Mouse (Mus musculus) hindbrain, embryonic 11.5 days (tissue): ENCODE measurements around the gene Myl7. TPM values are rescaled to one million over a fixed set of nuclear protein-coding genes. Genes with fewer than 3 reads are reported as not detected.

Experiments
- ATAC-seq: fragments of 200-750 bp; cut with Nextera tagmentation; 2 replicates; pipeline ENCODE4 v1.8.0; 2017; ENCODE audit warnings: mild to moderate bottlenecking, moderate TSS enrichment, moderate library complexity; ENCODE audit not compliant: low FRiP score
- DNase-seq: peaks from one replicate; pipeline ENCODE4 v3.0.0-alpha.2; 2015; ENCODE audit warnings: low spot score
- H3K27ac ChIP-seq: fragments of 300-500 bp; sonication (generic); 2 replicates; pipeline ENCODE4 v1.5.1; 2014; ENCODE audit warnings: mild to moderate bottlenecking, low read depth, low read length
- H3K27me3 ChIP-seq: fragments of 300-500 bp; sonication (generic); 2 replicates; pipeline ENCODE4 v1.6.1; 2014; ENCODE audit warnings: mild to moderate bottlenecking, low read length, moderate library complexity, mixed read lengths; ENCODE audit not compliant: control insufficient read depth, insufficient read depth
- H3K36me3 ChIP-seq: fragments of 300-500 bp; sonication (generic); 2 replicates; pipeline ENCODE4 v1.6.1; 2014; ENCODE audit warnings: mild to moderate bottlenecking, low read length, moderate library complexity, mixed read lengths; ENCODE audit not compliant: control insufficient read depth, insufficient read depth
- H3K4me1 ChIP-seq: fragments of 300-500 bp; sonication (generic); replicated peaks from 2 replicates; pipeline ENCODE4 v1.6.1; 2014; ENCODE audit warnings: low read length, mixed read lengths; ENCODE audit not compliant: control insufficient read depth, insufficient read depth
- H3K4me2 ChIP-seq: fragments of 300-500 bp; sonication (generic); replicated peaks from 2 replicates; pipeline ENCODE4 v1.6.1; 2014; ENCODE audit warnings: mild to moderate bottlenecking, low read depth, low read length
- H3K4me3 ChIP-seq: fragments of 300-500 bp; sonication (generic); 2 replicates; pipeline ENCODE4 v1.5.1; 2014; ENCODE audit warnings: low read depth, low read length
- H3K9ac ChIP-seq: fragments of 300-500 bp; sonication (generic); 2 replicates; pipeline ENCODE4 v1.6.1; 2014; ENCODE audit warnings: low read depth, low read length
- H3K9me3 ChIP-seq: fragments of 300-500 bp; sonication (generic); 2 replicates; pipeline ENCODE4 v1.6.1; 2016; ENCODE audit warnings: low read length; ENCODE audit not compliant: control insufficient read depth
- WGBS: fragments of 180-500 bp; shearing (Covaris S2); extraction: QIAGEN DNeasy Blood & Tissue Kit; methylation state at CpG from one replicate; pipeline ENCODE4 v1.1.7; 2014; 5-methylcytosine and 5-hydroxymethylcytosine counted together
- polyA plus RNA-seq: library from polyadenylated mRNA; unstranded; fragments of >200 nt; fragmentation: Nextera tagmentation; extraction: Ambion mirVana; gene quantifications from 2 replicates; pipeline ENCODE4 v1.2.1, GENCODE M21; 2014

The Myl7 gene
- polyA plus RNA-seq, 1 experiment from 2014 or later, result 0.31 TPM

DNA sequence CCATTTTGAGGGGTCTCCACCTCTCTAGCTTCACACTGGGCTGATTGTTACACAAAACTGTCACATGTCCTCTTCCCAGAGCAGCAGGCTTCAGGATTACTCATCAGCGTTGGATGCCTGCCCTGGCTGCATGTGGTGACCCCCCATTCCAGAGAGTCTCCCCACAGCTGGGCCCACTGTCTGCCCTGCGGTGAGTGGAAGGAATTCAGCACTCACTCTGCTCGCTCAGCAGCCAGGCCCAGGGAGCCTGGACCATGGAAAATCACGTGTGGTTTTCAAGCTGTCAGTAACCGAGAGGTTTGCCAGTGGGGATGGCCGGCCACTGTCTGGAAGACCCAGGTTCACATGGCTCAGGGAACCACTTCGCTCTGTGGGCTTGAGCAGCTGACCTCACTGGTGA lies 42.7 kb downstream of the Myl7 start:
- H3K36me3 ChIP-seq, result no peaks in the 10 kb centered on the region
- 33% methylated on average over 7 of the region's 7 CpGs for WGBS
- no peak overlapping the region for H3K4me2 ChIP-seq
- no peak for ATAC-seq
- H3K4me3 ChIP-seq, result no peak overlapping the region
- DNase-seq, result no peak
- H3K4me1 ChIP-seq, result no peaks in the 10 kb centered on the region
- H3K9me3 ChIP-seq, result no peaks in the 10 kb centered on the region
- H3K27me3 ChIP-seq, result peaks cover 1% of the 10 kb centered on the region; the same call in 1 of the 2 replicates
- no peak overlapping the region for H3K9ac ChIP-seq
- peak overlapping the region; percentile 17; the same call in 1 of the 2 replicates for H3K27ac ChIP-seq

DNA sequence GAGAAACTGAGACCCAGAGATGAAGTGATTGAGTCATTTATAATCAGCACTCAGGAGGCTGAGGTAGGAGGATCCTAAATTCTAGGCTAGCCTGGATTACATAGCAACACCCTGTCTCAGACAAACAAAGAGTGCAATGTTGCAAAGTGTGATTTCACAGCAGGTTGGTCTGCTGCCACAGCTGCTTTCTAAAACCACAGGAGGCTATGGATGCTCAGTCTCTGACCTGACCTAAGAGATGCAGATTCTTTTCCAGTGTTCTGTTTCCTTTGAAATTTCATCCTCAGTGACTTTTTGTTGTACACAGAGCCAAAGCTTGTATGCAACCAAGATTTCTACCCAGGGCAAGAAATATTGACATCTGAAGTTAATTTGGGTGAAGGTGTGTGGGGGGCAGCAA lies 43.1 kb downstream of the Myl7 start:
- ATAC-seq, result no peak
- no peaks in the 10 kb centered on the region for H3K27me3 ChIP-seq
- no peaks in the 10 kb centered on the region for H3K9me3 ChIP-seq
- peak overlapping the region; percentile 17; the same call in 1 of the 2 replicates for H3K27ac ChIP-seq
- no peak overlapping the region for H3K4me3 ChIP-seq
- H3K4me1 ChIP-seq, result no peaks in the 10 kb centered on the region
- H3K4me2 ChIP-seq, result no peak overlapping the region
- no peaks in the 10 kb centered on the region for H3K36me3 ChIP-seq
- DNase-seq, result no peak
- no peak overlapping the region for H3K9ac ChIP-seq

DNA sequence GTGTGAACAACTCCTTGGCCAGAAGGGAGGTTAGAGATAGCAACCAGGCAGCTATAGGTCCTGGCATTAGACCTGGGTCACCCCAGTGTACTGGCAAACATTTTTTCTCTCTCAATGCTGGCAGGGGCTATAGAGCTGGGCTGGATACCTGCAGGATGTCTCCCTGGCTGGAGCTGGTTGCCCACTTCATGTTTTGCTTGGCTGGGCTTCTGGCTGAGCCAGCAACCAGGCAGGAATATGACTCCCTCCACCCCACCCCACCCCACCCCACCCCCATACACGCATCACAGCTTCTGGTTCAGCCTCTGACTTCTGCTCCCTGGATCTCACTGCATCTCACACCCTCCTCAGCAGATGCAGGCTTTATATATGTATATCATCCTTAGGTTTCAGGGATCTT lies 46.3 kb downstream of the Myl7 start:
- Histone ChIP-seq H3K4me1 (no peaks in the 10 kb centered on the region), H3K27ac (no peak overlapping the region), H3K4me2 (no peak overlapping the region), H3K27me3 (no peaks in the 10 kb centered on the region), H3K9me3 (no peaks in the 10 kb centered on the region), H3K4me3 (no peak overlapping the region), H3K9ac (no peak overlapping the region), H3K36me3 (no peaks in the 10 kb centered on the region)
- ATAC-seq (no peak), DNase-seq (no peak)
- 70% methylated on average over 1 of the region's 1 CpGs for WGBS

DNA sequence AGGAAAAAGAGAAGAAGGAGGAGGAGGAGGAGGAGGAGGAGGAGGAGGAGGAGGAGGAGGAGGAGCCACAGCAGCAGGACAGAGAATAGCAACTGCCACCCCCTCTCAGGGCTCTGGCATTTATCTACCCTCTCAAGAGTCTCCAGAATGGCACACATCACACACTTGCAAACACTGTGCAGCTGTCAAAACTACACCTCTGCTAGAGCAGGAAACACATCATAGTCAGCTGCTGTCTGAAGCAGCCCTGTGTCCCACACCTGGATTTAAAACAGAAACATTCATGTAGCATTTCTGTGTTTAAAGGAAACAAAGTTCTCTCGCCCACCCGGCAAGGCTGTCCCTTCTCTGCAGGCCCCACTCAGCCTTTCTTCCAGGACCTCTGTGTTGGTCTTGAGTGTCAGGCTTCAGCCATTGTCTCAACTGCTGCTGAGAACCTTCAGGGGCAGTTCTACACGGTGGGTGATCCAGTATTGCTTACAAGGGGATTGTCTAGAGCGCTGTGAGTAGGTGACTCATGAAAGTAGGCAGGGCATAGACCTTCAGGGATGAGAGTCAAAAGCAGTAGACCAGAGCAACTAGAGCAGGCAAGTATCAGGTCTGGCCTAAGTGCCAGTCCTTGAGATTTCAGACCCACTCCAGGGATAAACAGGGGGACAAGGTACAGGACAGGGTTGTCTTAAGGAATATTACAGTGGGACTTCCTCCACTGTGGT lies 47.4 kb downstream of the Myl7 start:
- no peak overlapping the region for H3K9ac ChIP-seq
- no peak overlapping the region for H3K27ac ChIP-seq
- no peaks in the 10 kb centered on the region for H3K27me3 ChIP-seq
- 55% methylated on average over 4 of the region's 4 CpGs for WGBS
- H3K4me3 ChIP-seq, result no peak overlapping the region
- no peak overlapping the region for H3K4me2 ChIP-seq
- H3K4me1 ChIP-seq, result no peaks in the 10 kb centered on the region
- no peaks in the 10 kb centered on the region for H3K36me3 ChIP-seq
- ATAC-seq (no peak), DNase-seq (no peak)
- no peaks in the 10 kb centered on the region for H3K9me3 ChIP-seq

DNA sequence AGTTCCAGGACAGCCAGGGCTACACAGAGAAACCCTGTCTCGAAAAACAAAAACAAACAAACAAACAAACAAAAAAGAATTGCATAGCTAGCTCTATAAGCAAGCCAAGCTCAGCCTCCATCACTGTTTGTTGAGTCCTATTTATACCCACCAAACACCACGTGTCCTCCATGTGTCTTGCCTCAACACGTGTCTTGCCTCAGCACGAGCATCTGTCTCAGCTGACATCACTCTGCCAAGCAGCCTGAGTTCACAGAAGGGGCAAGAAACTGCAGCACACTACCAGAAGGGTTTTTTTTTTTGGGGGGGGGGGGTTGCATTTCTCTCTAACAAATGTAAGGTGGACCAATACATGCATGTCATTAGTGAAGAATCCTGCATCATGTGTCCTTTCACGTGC lies 48.1 kb downstream of the Myl7 start:
- Histone ChIP-seq H3K27ac (no peak overlapping the region), H3K4me2 (no peak overlapping the region), H3K9ac (no peak overlapping the region), H3K4me3 (no peak overlapping the region), H3K27me3 (no peaks in the 10 kb centered on the region), H3K36me3 (no peaks in the 10 kb centered on the region), H3K9me3 (no peaks in the 10 kb centered on the region), H3K4me1 (no peaks in the 10 kb centered on the region)
- WGBS, result 71% methylated on average over 5 of the region's 5 CpGs
- no peak for ATAC-seq
- DNase-seq, result no peak

DNA sequence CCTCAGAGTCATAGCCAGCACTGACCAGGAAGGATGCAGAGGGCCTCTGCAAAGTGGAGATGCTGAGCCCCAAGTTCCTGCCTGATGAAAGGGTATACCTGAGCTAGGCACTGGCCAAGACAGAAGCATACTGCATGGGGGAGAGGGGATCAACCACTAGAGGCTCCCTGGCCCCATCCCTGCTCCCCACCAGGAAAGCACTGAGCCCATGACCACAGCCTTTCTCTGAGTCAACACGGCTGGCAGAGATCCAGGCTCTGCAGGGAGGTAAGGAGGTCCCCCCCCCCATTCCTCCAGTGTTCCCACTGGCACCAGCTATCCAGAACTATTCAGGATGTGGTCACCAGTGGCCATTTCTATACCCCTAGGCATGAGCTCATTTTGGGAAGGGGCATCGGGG lies 49.3 kb downstream of the Myl7 start:
- Histone ChIP-seq H3K36me3 (no peaks in the 10 kb centered on the region), H3K9ac (no peak overlapping the region), H3K4me3 (no peak overlapping the region), H3K4me1 (no peaks in the 10 kb centered on the region), H3K27ac (no peak overlapping the region), H3K27me3 (no peaks in the 10 kb centered on the region), H3K4me2 (no peak overlapping the region), H3K9me3 (no peaks in the 10 kb centered on the region)
- WGBS, result 82% methylated on average over 2 of the region's 2 CpGs
- ATAC-seq (no peak), DNase-seq (no peak)

DNA sequence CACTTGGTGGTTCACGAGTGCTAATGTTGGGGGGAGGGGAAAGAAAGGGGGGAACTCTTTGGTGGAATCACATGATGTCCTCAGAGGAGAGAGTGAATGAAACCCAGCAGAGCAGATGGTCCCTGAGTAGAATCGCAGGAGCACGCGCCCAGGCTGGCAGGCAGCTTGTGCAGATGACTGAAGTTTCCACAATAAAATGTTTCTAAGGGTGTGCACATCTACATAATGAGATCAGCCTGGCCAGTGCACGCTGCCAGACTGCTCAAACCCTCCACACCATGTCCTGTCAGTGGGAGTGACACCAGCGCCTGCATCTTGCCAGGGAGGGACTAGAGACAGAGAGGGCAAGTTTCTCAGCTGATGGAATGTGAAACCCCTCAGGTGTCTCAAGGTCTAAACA lies 49.8 kb downstream of the Myl7 start:
- no peaks in the 10 kb centered on the region for H3K36me3 ChIP-seq
- DNase-seq, result no peak
- H3K27me3 ChIP-seq, result no peaks in the 10 kb centered on the region
- H3K9me3 ChIP-seq, result no peaks in the 10 kb centered on the region
- no peak overlapping the region for H3K4me3 ChIP-seq
- WGBS, result 59% methylated on average over 6 of the region's 6 CpGs
- H3K4me1 ChIP-seq, result no peaks in the 10 kb centered on the region
- H3K4me2 ChIP-seq, result no peak overlapping the region
- H3K9ac ChIP-seq, result no peak overlapping the region
- no peak for ATAC-seq
- no peak overlapping the region for H3K27ac ChIP-seq

DNA sequence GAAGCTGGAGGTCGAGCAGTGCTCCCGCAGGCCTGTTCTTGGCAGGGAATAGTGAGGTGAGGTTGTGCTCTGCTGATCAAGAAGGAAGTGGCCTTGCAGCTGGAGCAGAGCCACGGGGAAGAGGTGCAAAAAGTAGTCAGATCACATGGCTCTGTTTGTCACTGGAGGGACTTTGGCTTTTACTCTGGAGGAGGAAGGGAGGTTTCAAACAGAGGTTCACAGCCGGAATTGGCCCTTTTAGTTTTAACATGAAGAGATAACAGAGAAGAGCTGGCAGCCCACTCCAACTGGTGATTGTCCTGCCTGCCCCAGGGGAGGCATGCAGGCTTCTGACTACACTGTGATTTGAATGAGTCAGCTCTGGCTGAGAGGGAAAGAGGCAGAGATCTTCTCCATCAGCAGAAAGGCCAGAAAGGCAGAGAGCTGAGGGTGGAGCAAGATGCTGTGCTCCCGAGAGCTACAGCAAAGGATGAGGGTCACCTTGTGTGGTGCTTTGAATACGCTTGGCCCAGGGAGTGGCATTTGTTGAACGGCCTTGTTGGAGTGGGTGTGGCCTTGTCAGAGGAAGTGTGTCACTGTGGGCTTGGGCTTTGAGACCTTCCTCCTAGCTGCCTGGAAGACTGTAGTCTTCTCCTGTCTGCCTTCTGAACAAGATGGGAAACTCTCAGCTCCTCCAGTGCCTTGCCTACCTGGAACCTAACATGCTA lies 51.8 kb downstream of the Myl7 start:
- Histone ChIP-seq H3K27me3 (no peaks in the 10 kb centered on the region), H3K36me3 (no peaks in the 10 kb centered on the region), H3K27ac (no peak overlapping the region), H3K4me1 (no peaks in the 10 kb centered on the region), H3K4me2 (no peak overlapping the region), H3K4me3 (no peak overlapping the region), H3K9ac (no peak overlapping the region), H3K9me3 (no peaks in the 10 kb centered on the region)
- DNase-seq (no peak), ATAC-seq (no peak)
- 72% methylated on average over 7 of the region's 7 CpGs for WGBS
